Mouse (Mus musculus) c-Kit-positive CD71-negative TER-119-negative erythroid progenitor cells, embryonic 14.5 days (primary cell): Measurements from ENCODE around the gene Ddc.

Experiments used
- DNase-seq: peaks from one replicate; pipeline ENCODE4 v3.0.0-alpha.2; 2013; ENCODE audit warnings: low read depth

The Ddc gene

GRCm38 (mm10) chr11:11876366-11876765 is 21.6 kb downstream of the Ddc start:
- no peak for DNase-seq

GRCm38 (mm10) chr11:11875230-11875629 is 22.7 kb downstream of the Ddc start:
- no peak for DNase-seq

GRCm38 (mm10) chr11:11873023-11873908 is 24.7 kb downstream of the Ddc start:
- DNase-seq, result no peak

- DNase-seq, result no peak
Observed at GRCm38 (mm10) chr11:11872140-11872795, 25.7 kb downstream of the Ddc start.

- no peak for DNase-seq
Observed at GRCm38 (mm10) chr11:11871197-11871813, 26.6 kb downstream of the Ddc start.

GRCm38 (mm10) chr11:11867971-11868481 is 29.9 kb downstream of the Ddc start:
- DNase-seq, result no peak

GRCm38 (mm10) chr11:11866696-11867095 is 31.2 kb downstream of the Ddc start:
- no peak for DNase-seq

GRCm38 (mm10) chr11:11865128-11865527 is 32.8 kb downstream of the Ddc start:
- DNase-seq, result no peak

- no peak for DNase-seq
Observed at GRCm38 (mm10) chr11:11864446-11865101, 33.4 kb downstream of the Ddc start.

- DNase-seq, result no peak
Observed at GRCm38 (mm10) chr11:11862502-11862901, 35.4 kb downstream of the Ddc start.

- no peak for DNase-seq
Observed at GRCm38 (mm10) chr11:11856959-11857358, 41.0 kb downstream of the Ddc start.

- DNase-seq, result no peak
Observed at GRCm38 (mm10) chr11:11855685-11856131, 42.2 kb downstream of the Ddc start.

GRCm38 (mm10) chr11:11855061-11855672 is 42.8 kb downstream of the Ddc start:
- DNase-seq, result no peak

- no peak for DNase-seq
Observed at GRCm38 (mm10) chr11:11853731-11854461, 44.0 kb downstream of the Ddc start.

GRCm38 (mm10) chr11:11851957-11852505 is 45.9 kb downstream of the Ddc start:
- DNase-seq, result no peak

- DNase-seq, result no peak
Observed at GRCm38 (mm10) chr11:11850476-11851267, 47.3 kb downstream of the Ddc start.

GRCm38 (mm10) chr11:11849513-11850311 is 48.2 kb downstream of the Ddc start:
- DNase-seq, result no peak

GRCm38 (mm10) chr11:11848467-11848866 is 49.5 kb downstream of the Ddc start:
- DNase-seq, result no peak

GRCm38 (mm10) chr11:11845044-11845443 is 52.9 kb downstream of the Ddc start:
- no peak for DNase-seq
